Mouse (Mus musculus) bone marrow, adult 2 months (tissue): Measurements from ENCODE around the gene Platr17.

Source experiments
- CTCF ChIP-seq: fragments of 200-500 bp; IDR thresholded peaks from 2 replicates; pipeline ENCODE4 v1.5.1; 2011; ENCODE audit warnings: low read length, control low read depth; ENCODE audit not compliant: control insufficient read depth, insufficient read depth
- POLR2A ChIP-seq: fragments of 200-500 bp; IDR thresholded peaks from 2 replicates; pipeline ENCODE4 v1.6.1; 2011; ENCODE audit warnings: low read depth, mild to moderate bottlenecking, control low read depth, low read length, borderline replicate concordance; ENCODE audit not compliant: control insufficient read depth

GRCm38 (mm10) chr17:33954646-33955554, 50.0 kb downstream of the Platr17 start:
- TF ChIP-seq CTCF (no peak), POLR2A (no peak)
